Comparison of ENCODE assay signal across 20 mouse cellular contexts in the genomic region with DNA sequence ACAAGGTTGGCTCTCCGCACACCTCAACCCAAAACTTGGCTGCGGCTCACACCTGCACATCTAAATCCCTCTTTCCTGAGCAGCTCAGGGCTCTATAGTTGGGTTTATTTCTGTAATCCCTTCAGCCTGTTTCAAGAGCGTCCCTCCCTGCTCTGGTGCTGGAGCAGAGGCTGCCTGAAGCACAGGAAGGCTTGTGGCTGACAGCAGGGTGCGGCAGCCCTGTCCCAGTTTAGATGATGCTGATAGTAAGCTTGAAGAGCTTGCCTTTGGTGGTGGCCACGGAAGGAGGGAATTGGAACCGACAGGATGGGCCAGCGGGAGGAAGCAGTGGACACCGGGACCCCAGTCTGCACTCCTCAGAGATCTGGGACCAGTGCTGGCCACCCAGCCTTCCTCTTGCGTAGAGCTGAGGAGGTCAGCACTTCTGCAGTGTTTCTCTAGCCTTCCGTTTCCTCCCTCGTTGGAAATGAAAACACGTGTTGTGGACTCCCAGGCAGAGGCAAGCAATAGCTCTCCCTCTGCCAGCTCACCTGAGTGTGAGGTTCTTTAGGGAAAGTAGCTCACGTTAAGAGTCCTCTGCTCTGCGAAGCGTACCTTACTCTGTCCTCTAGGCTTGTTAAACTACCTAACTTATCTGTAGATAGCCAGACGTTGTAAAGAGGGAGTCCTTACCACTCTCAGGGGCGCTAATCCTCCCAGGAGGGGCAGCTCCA. TPM values are rescaled to one million over a fixed set of nuclear protein-coding genes. Genes with fewer than 3 reads are reported as not detected.
DNase-seq lines count a peak whose midpoint lies in the region; ATAC-seq lines count a peak whose summit lies in the region.
"Had no signal": no experiment of that assay in that cellular context is flagged by ENCODE, and none has a peak within 500 bp of the region (broad histone marks: within the 10 kb centered on the region; RNA-seq: fewer than 3 reads in every experiment).

No protein-coding gene starts in this region.

- 0 out of 2 replicates have a peak overlapping the region, but pooled peaks have one; percentile 25 for H3K27ac ChIP-seq in forebrain, embryonic 10.5 days
- no peak overlapping the region for H3K27ac ChIP-seq in forebrain, embryonic 12.5 days
- peak overlapping the region; percentile 45 for H3K27ac ChIP-seq in kidney, embryonic 16.5 days (ENCODE audit: low read length)
- no peak overlapping the region for H3K27ac ChIP-seq in liver, embryonic 15.5 days (replicated peaks)
- H3K27ac ChIP-seq: forebrain, embryonic 15.5 days; hindbrain, embryonic 15.5 days; neural tube, embryonic 13.5 days had no signal

- no peak overlapping the region for H3K4me3 ChIP-seq in forebrain, embryonic 10.5 days
- no peak overlapping the region for H3K4me3 ChIP-seq in forebrain, embryonic 12.5 days (replicated peaks)
- no peak overlapping the region for H3K4me3 ChIP-seq in kidney, embryonic 16.5 days (ENCODE audit: low read length)
- H3K4me3 ChIP-seq in liver, embryonic 15.5 days (replicated peaks), result no peak overlapping the region
- H3K4me3 ChIP-seq: forebrain, embryonic 15.5 days; hindbrain, embryonic 15.5 days; midbrain, embryonic 10.5 days; neural tube, embryonic 13.5 days had no signal

- no peak for ATAC-seq in forebrain, embryonic 12.5 days (ENCODE audit: low FRiP score)
- ATAC-seq in kidney, embryonic 16.5 days (ENCODE audit: low FRiP score, low TSS enrichment), result peak; percentile 7; the same call in 1 of the 2 replicates
- peak; percentile 55 for ATAC-seq in common myeloid progenitor, adult 5-6 weeks (replicated peaks; ENCODE audit: low read depth, poor library complexity, severe bottlenecking)
- no peak for ATAC-seq in liver, embryonic 15.5 days (ENCODE audit: insufficient read depth)
- ATAC-seq: forebrain, embryonic 15.5 days had no signal

- 70% methylated on average over 17 of the region's 17 CpGs for WGBS in forebrain, embryonic 10.5 days
- 74% methylated on average over 17 of the region's 17 CpGs for WGBS in forebrain, embryonic 12.5 days
- 50% methylated on average over 17 of the region's 17 CpGs for WGBS in kidney, embryonic 16.5 days
- WGBS in liver, embryonic 15.5 days (ENCODE audit: insufficient replicate concordance), result 26% methylated on average over 17 of the region's 17 CpGs

- intact Hi-C loops in left cerebral cortex, postnatal 10 days (cut with DNase I), result no loop called here

- peaks cover 29% of the 10 kb centered on the region for H3K4me1 ChIP-seq in forebrain, embryonic 10.5 days
- no peaks in the 10 kb centered on the region for H3K4me1 ChIP-seq in forebrain, embryonic 12.5 days
- peaks cover 14% of the 10 kb centered on the region for H3K4me1 ChIP-seq in kidney, embryonic 16.5 days (ENCODE audit: insufficient read depth, low read length)
- peaks cover 25% of the 10 kb centered on the region for H3K4me1 ChIP-seq in liver, embryonic 15.5 days (replicated peaks)
- H3K4me1 ChIP-seq: forebrain, embryonic 15.5 days; hindbrain, embryonic 15.5 days; neural tube, embryonic 13.5 days had no signal

- no peaks in the 10 kb centered on the region for H3K36me3 ChIP-seq in forebrain, embryonic 10.5 days (replicated peaks)
- no peaks in the 10 kb centered on the region for H3K36me3 ChIP-seq in forebrain, embryonic 12.5 days (replicated peaks)
- H3K36me3 ChIP-seq in kidney, embryonic 16.5 days (ENCODE audit: insufficient read depth, low read length), result no peaks in the 10 kb centered on the region
- no peaks in the 10 kb centered on the region for H3K36me3 ChIP-seq in liver, embryonic 15.5 days (replicated peaks)
- H3K36me3 ChIP-seq: forebrain, embryonic 15.5 days; hindbrain, embryonic 15.5 days; midbrain, embryonic 10.5 days; neural tube, embryonic 13.5 days had no signal

- no peak overlapping the region for H3K4me2 ChIP-seq in forebrain, embryonic 12.5 days
- no peak overlapping the region for H3K4me2 ChIP-seq in kidney, embryonic 16.5 days (replicated peaks; ENCODE audit: low read depth, low read length)
- peak overlapping the region; percentile 40 for H3K4me2 ChIP-seq in liver, embryonic 15.5 days
- H3K4me2 ChIP-seq: forebrain, embryonic 15.5 days; hindbrain, embryonic 15.5 days; neural tube, embryonic 13.5 days had no signal

- no peaks in the 10 kb centered on the region for H3K27me3 ChIP-seq in forebrain, embryonic 10.5 days (ENCODE audit: poor library complexity, severe bottlenecking)
- no peaks in the 10 kb centered on the region for H3K27me3 ChIP-seq in forebrain, embryonic 12.5 days
- no peaks in the 10 kb centered on the region for H3K27me3 ChIP-seq in kidney, embryonic 16.5 days (ENCODE audit: insufficient read depth, low read length)
- no peaks in the 10 kb centered on the region for H3K27me3 ChIP-seq in liver, embryonic 15.5 days
- H3K27me3 ChIP-seq: forebrain, embryonic 15.5 days; hindbrain, embryonic 15.5 days; neural tube, embryonic 13.5 days had no signal

- DNase-seq in forebrain, embryonic 10.5 days (ENCODE audit: extremely low spot score, low spot score), result no peak
- DNase-seq in kidney, postnatal 25 days, result no peak
- no peak for DNase-seq in layer of hippocampus, postnatal 14 days (ENCODE audit: low spot score in 2 of 2)
- DNase-seq in left cerebral cortex, postnatal 10 days (ENCODE audit: extremely low spot score in 1 of 2, low spot score in 2 of 2), result no peak
- DNase-seq: adrenal gland, adult 2 months; cerebellum, adult 11 months; heart, adult 11 months; heart, postnatal 14 days; kidney, adult 8-10 months; lung, postnatal 10 days; right cerebral cortex, postnatal 25 days had no signal

- peaks cover 4% of the 10 kb centered on the region; the same call in 1 of the 2 replicates for H3K9me3 ChIP-seq in forebrain, embryonic 10.5 days
- H3K9me3 ChIP-seq in forebrain, embryonic 12.5 days, result no peaks in the 10 kb centered on the region
- no peaks in the 10 kb centered on the region for H3K9me3 ChIP-seq in kidney, embryonic 16.5 days (ENCODE audit: low read length)
- H3K9me3 ChIP-seq in liver, embryonic 15.5 days (replicated peaks), result no peaks in the 10 kb centered on the region
- H3K9me3 ChIP-seq: forebrain, embryonic 15.5 days; hindbrain, embryonic 15.5 days; midbrain, embryonic 10.5 days; neural tube, embryonic 13.5 days had no signal

- H3K9ac ChIP-seq in forebrain, embryonic 12.5 days, result no peak overlapping the region
- H3K9ac ChIP-seq in kidney, embryonic 16.5 days (replicated peaks; ENCODE audit: low read length), result peak overlapping the region; percentile 15; the same call in 1 of the 2 replicates
- no peak overlapping the region for H3K9ac ChIP-seq in liver, embryonic 15.5 days
- H3K9ac ChIP-seq: forebrain, embryonic 15.5 days; hindbrain, embryonic 15.5 days; neural tube, embryonic 13.5 days had no signal

RNA-seq across cellular contexts. Expression of gene Muc4, which starts 28.4 kb away (rescaled TPM):
- polyA plus RNA-seq in forebrain, embryonic 10.5 days (2016; fragmentation: Nextera tagmentation; extraction: Ambion mirVana), result 0.15 TPM in 1 of 2 replicates, not detected in the other
- polyA plus RNA-seq in forebrain, embryonic 12.5 days (2016; fragmentation: Nextera tagmentation; extraction: Ambion mirVana), result 0.19 and 0.28 TPM in 2 replicates
- polyA plus RNA-seq in kidney, embryonic 16.5 days (2015; fragmentation: Nextera tagmentation; extraction: Ambion mirVana), result 0.27 and 0.44 TPM in 2 replicates
- total RNA-seq in common myeloid progenitor, adult 5-6 weeks (2017), result not detected in 2 replicates
- polyA plus RNA-seq in liver, embryonic 15.5 days (2015; fragmentation: Nextera tagmentation; extraction: Ambion mirVana), result 0.67 and 0.77 TPM in 2 replicates
- total RNA-seq in layer of hippocampus, postnatal 14 days (2021), result not detected
- not detected for total RNA-seq in left cerebral cortex, postnatal 10 days (2021)
- total RNA-seq: adrenal gland, adult 2 months; MEL had no signal
- polyA plus RNA-seq: adrenal gland, adult 2 months; forebrain, embryonic 15.5 days; hindbrain, embryonic 15.5 days; neural tube, embryonic 13.5 days had no signal

Comparison
In these comparisons a context has a peak if more than half of its experiments do, and no peak if none do; other contexts are left out.
1. H3K27ac ChIP-seq: peak in forebrain, embryonic 10.5 days (single experiment) and kidney, embryonic 16.5 days (single experiment); none in forebrain, embryonic 12.5 days (single experiment) and liver, embryonic 15.5 days (single experiment).
2. ATAC-seq: peak in kidney, embryonic 16.5 days (single experiment) and common myeloid progenitor, adult 5-6 weeks (single experiment); none in forebrain, embryonic 12.5 days (single experiment) and liver, embryonic 15.5 days (single experiment).